Mouse (Mus musculus) kidney, adult 9 months (tissue): ENCODE measurements at regions not wholly inside any gene's neighbourhood (a gene's known extent, or its start where the extent isn't known, plus 50 kb on each side); places are given as distances from the start of the nearest gene placed in this dataset.

Experiments
- DNase-seq: peaks from one replicate; pipeline ENCODE4 v3.0.0; 2022

GRCm38 (mm10) chr5:119944371-119944770 is 111.9 kb downstream of the Tbx5 start:
- DNase-seq = no peak

- no peak for DNase-seq
Measured at GRCm38 (mm10) chr5:119948399-119948798, 115.9 kb downstream of the Tbx5 start.

- DNase-seq = no peak
Measured at GRCm38 (mm10) chr5:119952085-119952484, 119.6 kb downstream of the Tbx5 start.

- DNase-seq = no peak
Measured at GRCm38 (mm10) chr5:119953189-119953588, 120.7 kb downstream of the Tbx5 start.

- DNase-seq = no peak
Measured at GRCm38 (mm10) chr5:119953811-119954566, 121.5 kb downstream of the Tbx5 start.

GRCm38 (mm10) chr5:119958942-119959341 is 126.5 kb downstream of the Tbx5 start:
- no peak for DNase-seq

- DNase-seq = no peak
Measured at GRCm38 (mm10) chr5:119964751-119965150, 132.3 kb downstream of the Tbx5 start.

GRCm38 (mm10) chr5:119971286-119971685 is 138.8 kb downstream of the Tbx5 start:
- DNase-seq = no peak

GRCm38 (mm10) chr5:119972802-119973437 is 140.5 kb downstream of the Tbx5 start:
- no peak for DNase-seq

- DNase-seq = no peak
Measured at GRCm38 (mm10) chr5:119978096-119978715, 138.1 kb upstream of the Rbm19 start.

GRCm38 (mm10) chr5:119981111-119981807 is 135.0 kb upstream of the Rbm19 start:
- DNase-seq = no peak

GRCm38 (mm10) chr5:119984206-119984605 is 132.1 kb upstream of the Rbm19 start:
- no peak for DNase-seq

GRCm38 (mm10) chr5:119992130-119992529 is 124.1 kb upstream of the Rbm19 start:
- no peak for DNase-seq

- DNase-seq = no peak
Measured at GRCm38 (mm10) chr5:119995726-119996125, 120.5 kb upstream of the Rbm19 start.

- DNase-seq = no peak
Measured at GRCm38 (mm10) chr5:120005696-120006469, 110.4 kb upstream of the Rbm19 start.

- no peak for DNase-seq
Measured at GRCm38 (mm10) chr5:120007738-120008137, 108.5 kb upstream of the Rbm19 start.

- no peak for DNase-seq
Measured at GRCm38 (mm10) chr5:120008306-120008705, 108.0 kb upstream of the Rbm19 start.

- no peak for DNase-seq
Measured at GRCm38 (mm10) chr5:120015417-120015816, 100.8 kb upstream of the Rbm19 start.

- no peak for DNase-seq
Measured at GRCm38 (mm10) chr5:120018126-120018525, 98.1 kb upstream of the Rbm19 start.

GRCm38 (mm10) chr5:120020748-120021147 is 95.5 kb upstream of the Rbm19 start:
- no peak for DNase-seq

- DNase-seq = no peak
Measured at GRCm38 (mm10) chr5:120022276-120022675, 94.0 kb upstream of the Rbm19 start.

GRCm38 (mm10) chr5:120024071-120024470 is 92.2 kb upstream of the Rbm19 start:
- no peak for DNase-seq

- DNase-seq = no peak
Measured at GRCm38 (mm10) chr5:120025212-120025611, 91.1 kb upstream of the Rbm19 start.
